Mouse (Mus musculus) kidney, adult 11 months (tissue): ENCODE results near the gene Tfrc.
"Not testable (repeated sequence)": the region's sequence is repeated elsewhere in the genome, so short reads cannot be mapped to it uniquely, and the experiment has no call there.

ENCODE experiments used
- DNase-seq: peaks from one replicate; pipeline ENCODE4 v3.0.0; 2022

The Tfrc gene

DNA sequence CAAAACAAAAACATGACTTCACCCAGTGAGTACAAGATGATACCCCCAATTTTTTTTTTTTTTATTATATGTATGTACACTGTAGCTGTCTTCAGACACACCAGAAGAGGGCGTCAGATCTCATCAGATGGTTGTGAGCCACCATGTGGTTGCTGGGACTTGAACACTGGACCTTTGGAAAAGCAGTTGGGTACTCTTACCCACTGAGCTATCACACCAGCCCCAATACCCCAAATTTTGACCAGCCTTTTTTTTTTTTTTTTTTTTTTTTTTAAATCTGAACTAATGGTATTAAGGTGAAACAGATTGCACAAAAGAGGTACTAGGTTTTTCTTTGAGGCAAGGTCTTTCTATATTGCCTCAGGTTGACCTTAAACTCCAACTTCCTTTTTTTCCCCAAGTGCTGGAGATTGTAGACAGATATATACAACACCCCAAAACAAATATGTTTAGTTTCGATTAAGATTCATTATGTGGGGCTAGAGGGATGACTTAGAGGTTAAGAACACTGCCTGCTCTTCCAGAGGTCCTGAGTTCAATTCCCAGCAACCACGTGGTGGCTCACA lies 4.6 kb downstream of the Tfrc start:
- no peak for DNase-seq

- no peak for DNase-seq
Observed at GRCm38 (mm10) chr16:32614047-32614446, 5.3 kb downstream of the Tfrc start.

GRCm38 (mm10) chr16:32618946-32619345 lies 10.2 kb downstream of the Tfrc start:
- no peak for DNase-seq

DNA sequence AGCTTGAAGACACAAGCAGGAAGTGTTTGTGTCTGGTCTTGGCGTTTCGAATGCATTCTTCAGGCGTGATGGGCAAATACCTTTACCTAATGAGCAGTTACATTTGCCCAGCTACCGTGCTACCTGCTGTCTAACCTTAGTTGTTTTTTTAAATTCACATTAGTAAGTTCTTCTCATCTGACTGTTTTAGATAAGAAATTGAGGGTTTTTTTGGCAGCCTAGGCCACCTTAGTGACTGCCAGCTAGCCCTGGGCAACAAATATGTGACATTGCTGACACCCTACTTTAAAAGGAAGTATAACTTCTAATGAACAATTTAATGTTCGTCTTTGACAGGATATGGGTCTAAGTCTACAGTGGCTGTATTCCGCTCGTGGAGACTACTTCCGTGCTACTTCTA lies 19.4 kb downstream of the Tfrc start:
- DNase-seq = no peak

GRCm38 (mm10) chr16:32632328-32632824 lies 23.7 kb downstream of the Tfrc start:
- no peak for DNase-seq

DNA sequence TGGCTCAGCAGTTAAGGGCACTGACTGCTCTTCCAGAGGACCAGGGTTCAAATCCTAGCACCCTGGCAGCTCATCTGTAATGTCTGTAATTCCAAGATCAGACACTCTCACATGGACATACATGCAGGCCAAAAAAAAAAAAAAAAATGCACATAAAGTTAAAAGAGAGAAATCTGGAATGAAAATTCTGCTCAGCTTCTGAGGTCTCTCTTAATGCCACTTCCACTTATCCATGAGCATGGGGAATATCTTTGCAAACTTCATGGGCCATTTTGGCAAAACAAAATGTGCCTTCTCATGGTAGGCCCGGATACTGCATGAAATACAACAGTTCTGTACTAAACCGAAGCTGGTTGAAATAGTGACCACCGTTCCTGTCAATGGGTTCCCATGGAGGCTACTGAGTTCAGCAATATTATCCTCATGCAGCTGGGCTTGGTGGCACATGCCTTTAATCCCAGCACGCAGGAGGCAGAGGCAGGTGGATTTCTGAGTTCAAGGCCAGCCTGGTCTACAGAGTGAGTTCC lies 24.8 kb downstream of the Tfrc start:
- DNase-seq = no peak

- no peak for DNase-seq
Observed at GRCm38 (mm10) chr16:32634183-32634582, 25.5 kb downstream of the Tfrc start.

GRCm38 (mm10) chr16:32635314-32635713 lies 26.6 kb downstream of the Tfrc start:
- no peak for DNase-seq

DNA sequence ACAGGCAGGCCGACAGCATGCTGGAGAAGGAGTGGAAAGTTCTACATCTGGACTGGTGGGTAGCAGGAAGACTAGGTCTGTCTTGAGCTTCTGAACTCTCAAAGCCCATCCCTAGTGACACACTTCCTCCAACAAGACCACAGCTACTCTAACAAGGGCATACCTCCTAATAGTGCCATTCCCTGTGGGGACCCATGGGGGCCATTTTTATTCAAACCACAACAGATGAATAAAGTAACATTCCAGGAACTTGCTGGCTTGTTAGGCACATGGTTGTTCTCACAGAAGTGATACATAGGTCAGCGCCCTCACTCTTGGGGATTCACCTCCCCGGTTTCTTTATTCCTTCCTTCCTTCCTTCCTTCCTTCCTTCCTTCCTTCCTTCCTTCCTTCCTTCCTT lies 27.6 kb downstream of the Tfrc start:
- DNase-seq = no peak

- DNase-seq = no peak
Observed at GRCm38 (mm10) chr16:32636871-32637521, 28.3 kb downstream of the Tfrc start.

GRCm38 (mm10) chr16:32638476-32638875 lies 29.8 kb downstream of the Tfrc start:
- DNase-seq = peak; percentile 64

GRCm38 (mm10) chr16:32640096-32640495 lies 31.4 kb downstream of the Tfrc start:
- DNase-seq = peak; percentile 36

DNA sequence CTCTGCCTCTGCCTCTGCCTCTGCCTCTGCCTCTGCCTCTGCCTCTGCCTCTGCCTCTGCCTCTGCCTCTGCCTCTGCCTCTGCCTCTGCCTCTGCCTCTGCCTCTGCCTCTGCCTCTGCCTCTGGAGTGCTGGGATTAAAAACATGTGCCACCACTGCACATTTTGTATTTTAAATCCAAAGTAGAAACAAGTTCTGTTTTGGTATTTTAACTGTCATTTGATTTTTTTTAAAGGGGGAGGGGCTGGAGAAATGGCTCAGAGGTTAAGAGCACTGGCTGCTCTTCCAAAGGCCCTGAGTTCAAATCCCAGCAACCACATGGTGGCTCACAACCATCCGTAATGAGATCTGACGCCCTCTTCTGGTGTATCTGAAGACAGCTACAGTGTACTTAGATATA lies 32.0 kb downstream of the Tfrc start:
- not testable (repeated sequence) for DNase-seq

- DNase-seq = no peak
Observed at GRCm38 (mm10) chr16:32641440-32642219, 32.9 kb downstream of the Tfrc start.

DNA sequence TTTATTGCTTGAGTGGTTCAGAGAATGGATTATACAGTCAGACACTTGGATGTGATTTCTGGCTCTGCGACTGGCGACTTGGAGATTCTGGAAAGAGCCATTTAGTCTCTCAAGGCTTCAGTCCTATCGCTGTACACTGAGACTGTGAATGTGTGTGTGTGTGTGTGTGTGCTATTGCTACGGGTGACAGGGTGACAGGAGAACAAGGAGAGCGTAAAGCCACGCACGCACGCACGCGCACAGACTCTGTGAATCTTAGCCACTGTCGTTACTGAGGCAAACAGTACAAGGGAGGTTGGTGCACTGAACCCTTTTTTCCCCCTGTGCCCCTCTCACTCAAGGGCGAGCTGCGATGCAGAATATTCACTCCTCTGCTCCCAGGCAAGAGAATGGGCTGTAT lies 33.6 kb downstream of the Tfrc start:
- no peak for DNase-seq

GRCm38 (mm10) chr16:32643661-32644061 lies 34.9 kb downstream of the Tfrc start, which contains the start of gene Tnk2:
Tnk2 (plus strand) TSS chr16:32643874.
- peak; percentile 89 for DNase-seq

DNA sequence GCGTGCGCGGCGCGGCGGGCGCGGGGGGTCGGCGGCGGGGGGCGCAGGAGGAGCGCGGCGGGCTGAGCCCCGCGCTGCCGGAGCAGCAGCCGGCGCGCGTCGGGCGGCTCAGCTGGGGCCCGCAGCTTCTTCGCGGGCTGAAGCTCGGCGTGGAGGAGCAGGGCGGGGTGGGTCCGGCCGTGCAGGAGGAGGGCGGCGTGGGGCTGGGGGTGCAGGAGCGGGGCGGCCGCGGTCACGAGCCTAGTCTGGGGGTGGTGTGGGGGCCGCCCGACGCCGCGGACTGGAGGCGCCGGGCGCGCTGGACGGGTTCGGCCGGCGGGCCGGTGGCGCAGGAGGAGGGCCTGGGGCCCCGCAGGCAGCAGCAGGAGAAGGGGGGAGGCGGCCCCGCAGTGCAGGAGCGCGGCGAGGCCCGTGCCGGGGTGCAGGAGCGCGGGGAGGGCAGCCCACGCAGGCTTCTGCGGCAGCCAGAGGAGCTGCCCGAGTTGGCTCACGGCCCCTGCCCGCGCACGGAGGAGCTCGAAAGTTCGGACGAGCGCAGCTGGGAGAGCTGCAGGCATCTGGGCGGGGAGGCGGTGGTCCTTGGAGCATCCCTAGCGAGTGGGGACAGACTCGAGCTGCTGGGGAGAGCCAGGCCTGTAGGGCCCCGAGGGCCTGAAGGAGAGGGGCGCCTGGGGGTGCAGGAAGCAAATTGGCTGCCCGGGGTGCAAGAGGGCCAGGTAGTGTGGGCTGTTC lies 35.5 kb downstream of the Tfrc start:
- DNase-seq = no peak

DNA sequence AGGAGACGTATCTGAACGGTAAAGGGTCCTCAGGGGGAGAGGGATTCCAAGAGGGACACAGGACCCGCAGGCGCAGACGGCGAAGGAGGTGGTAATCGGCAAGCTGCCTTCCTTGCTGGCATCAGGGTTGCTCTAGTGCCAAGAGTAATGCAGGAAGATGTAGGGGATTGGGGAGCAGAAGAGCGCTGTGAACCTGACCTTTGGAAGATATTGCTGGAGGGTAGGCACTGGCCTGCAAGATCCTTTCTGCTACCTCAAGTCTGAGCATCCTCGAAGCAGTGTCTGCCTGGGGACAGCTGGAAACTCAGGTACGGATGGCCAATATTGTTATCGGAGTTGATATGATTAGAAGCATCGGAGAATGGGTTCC lies 36.1 kb downstream of the Tfrc start:
- no peak for DNase-seq

DNA sequence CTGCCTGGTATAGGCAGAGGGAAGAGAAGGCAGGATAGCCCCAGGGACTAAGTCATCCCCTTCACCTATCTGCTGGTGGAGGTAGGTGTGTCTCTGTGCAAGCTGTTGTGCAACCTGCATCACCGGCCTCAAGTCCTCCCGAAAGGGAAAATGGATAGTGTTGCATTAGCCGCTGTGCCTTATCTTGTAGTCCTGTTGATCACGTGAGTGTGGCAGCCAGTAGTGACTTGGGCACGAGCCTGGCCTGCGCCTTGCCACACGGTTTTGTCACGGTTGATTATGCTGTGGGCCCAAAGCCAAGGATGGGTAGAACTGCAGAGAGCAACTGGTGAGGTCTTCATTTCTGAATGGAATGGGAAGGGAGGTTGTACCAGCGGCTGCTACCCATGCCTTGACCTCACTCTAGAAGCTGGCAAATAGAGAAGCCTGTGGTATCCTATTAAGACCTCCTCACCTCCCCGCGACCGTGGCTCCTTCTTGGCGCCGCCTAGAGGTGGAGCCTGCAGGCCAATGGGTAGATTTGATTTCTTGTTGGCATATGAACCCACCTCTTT lies 36.7 kb downstream of the Tfrc start:
- peak; percentile 72 for DNase-seq

- DNase-seq = no peak
Observed at GRCm38 (mm10) chr16:32646014-32646413, 37.3 kb downstream of the Tfrc start.

GRCm38 (mm10) chr16:32647712-32648111 lies 39.0 kb downstream of the Tfrc start:
- DNase-seq = no peak

GRCm38 (mm10) chr16:32650461-32650860 lies 41.7 kb downstream of the Tfrc start:
- DNase-seq = no peak
